ENCODE assay signal across 10 mouse cellular contexts in genomic region chr4:115074789-115075188, GRCm38 (mm10). TPM values are rescaled to one million over a fixed set of nuclear protein-coding genes. Genes with fewer than 3 reads are reported as not detected.
A peak's percentile ranks its signal among the peaks of the same experiment; 100 is the strongest.
DNase-seq lines count a peak whose midpoint lies in the region; ATAC-seq and TF ChIP-seq lines count a peak whose summit lies in the region.
"Had no signal": no experiment of that assay in that cellular context is flagged by ENCODE, and none has a peak within 500 bp of the region (broad histone marks: within the 10 kb centered on the region; RNA-seq: fewer than 3 reads in every experiment).

No protein-coding gene starts in this region.

- H3K4me3 ChIP-seq in heart, adult 2 months: no peak overlapping the region
- H3K4me3 ChIP-seq in kidney, adult 2 months (ENCODE audit: insufficient read depth, low read depth, low read length): no peak overlapping the region
- no peak overlapping the region for H3K4me3 ChIP-seq in neural tube, embryonic 13.5 days
- H3K4me3 ChIP-seq in macrophage (ENCODE audit: inconsistent target): no peak overlapping the region

- no peak for ATAC-seq in neural tube, embryonic 13.5 days (ENCODE audit: low read depth)

- H3K9ac ChIP-seq in heart, adult 2 months (ENCODE audit: low read depth, low read length): no peak overlapping the region
- H3K9ac ChIP-seq in neural tube, embryonic 13.5 days: no peak overlapping the region

- intact Hi-C loops in heart, adult 2 months (cut with DNase I): loop anchor here (2.0 kb wide), 1 partner anchor 16 kb away; no protein-coding TSS in a partner anchor

- no peaks in the 10 kb centered on the region for H3K27me3 ChIP-seq in heart, adult 2 months (ENCODE audit: control insufficient read depth, insufficient read depth, low read length)
- no peaks in the 10 kb centered on the region for H3K27me3 ChIP-seq in kidney, adult 2 months (replicated peaks; ENCODE audit: control insufficient read depth, insufficient read depth, low read length)
- H3K27me3 ChIP-seq in neural tube, embryonic 13.5 days: peaks cover 18% of the 10 kb centered on the region

- H3K79me2 ChIP-seq in heart, adult 2 months (replicated peaks; ENCODE audit: control insufficient read depth, insufficient read depth, low read length): no peaks in the 10 kb centered on the region
- H3K79me2 ChIP-seq in macrophage (ENCODE audit: inconsistent target): no peaks in the 10 kb centered on the region

- H3K27ac ChIP-seq in heart, adult 2 months: peak overlapping the region; percentile 78
- H3K27ac ChIP-seq in kidney, adult 2 months (ENCODE audit: insufficient read depth, low read depth, low read length): peak overlapping the region; percentile 26; the same call in 1 of the 2 replicates
- 0 out of 2 replicates have a peak overlapping the region, but pooled peaks have one; percentile 42 for H3K27ac ChIP-seq in neural tube, embryonic 13.5 days (replicated peaks)
- H3K27ac ChIP-seq in macrophage: peak overlapping the region; percentile 47

- no peak for DNase-seq in heart, adult 2 months
- DNase-seq in heart, postnatal 4 days: no peak
- no peak for DNase-seq in kidney, adult 2 months
- DNase-seq in kidney, postnatal 14 days: no peak
- DNase-seq in neural tube, embryonic 10.5 days (ENCODE audit: extremely low spot score, low spot score): no peak
- DNase-seq in adrenal gland, postnatal 10 days: no peak
- DNase-seq: cerebellum, adult 8-10 months had no signal

- no peak for TF ChIP-seq EP300 in heart, adult 2 months (IDR thresholded peaks at IDR 0.05; ENCODE audit: insufficient read depth, low read depth, low read length)

- no peak for TF ChIP-seq CTCF in heart, adult 2 months (IDR thresholded peaks at IDR 0.05)
- TF ChIP-seq CTCF in kidney, adult 2 months (conservative IDR thresholded peaks at IDR 0.05; ENCODE audit: insufficient read depth, insufficient read length, low read depth, low read length): no peak

- H3K36me3 ChIP-seq in heart, adult 2 months (ENCODE audit: control insufficient read depth, insufficient read depth, low read length): no peaks in the 10 kb centered on the region
- no peaks in the 10 kb centered on the region for H3K36me3 ChIP-seq in kidney, adult 2 months (ENCODE audit: control insufficient read depth, insufficient read depth, low read length)
- no peaks in the 10 kb centered on the region for H3K36me3 ChIP-seq in neural tube, embryonic 13.5 days
- no peaks in the 10 kb centered on the region for H3K36me3 ChIP-seq in macrophage (ENCODE audit: inconsistent target)

- H3K4me2 ChIP-seq in neural tube, embryonic 13.5 days: no peak overlapping the region

- H3K4me1 ChIP-seq in heart, adult 2 months (ENCODE audit: control insufficient read depth, insufficient read depth, low read length): peaks cover 23% of the 10 kb centered on the region
- peaks cover 4% of the 10 kb centered on the region; the same call in 1 of the 2 replicates for H3K4me1 ChIP-seq in kidney, adult 2 months (ENCODE audit: control insufficient read depth, insufficient read depth, low read length)
- H3K4me1 ChIP-seq in neural tube, embryonic 13.5 days (replicated peaks): peaks cover 16% of the 10 kb centered on the region

- no peak for TF ChIP-seq POLR2A in heart, adult 2 months (IDR thresholded peaks at IDR 0.05; ENCODE audit: insufficient read depth, low read depth, low read length)
- TF ChIP-seq POLR2A in kidney, adult 2 months (IDR thresholded peaks at IDR 0.05; ENCODE audit: low read depth, low read length): no peak

- H3K9me3 ChIP-seq in neural tube, embryonic 13.5 days: no peaks in the 10 kb centered on the region

- 77% methylated on average over 1 of the region's 1 CpGs for WGBS in heart, adult 2 months
- WGBS in kidney, adult 2 months: 98% methylated on average over 1 of the region's 1 CpGs
- WGBS in neural tube, embryonic 13.5 days: 83% methylated on average over 1 of the region's 1 CpGs
- WGBS in macrophage (ENCODE audit: missing documents): 100% methylated on average over 1 of the region's 1 CpGs

RNA-seq across cellular contexts. Expression of gene Pdzk1ip1, which starts 13.7 kb away (rescaled TPM):
- under 1 TPM; 0.70 to 0.86 TPM for total RNA-seq in heart, adult 2 months (2021)
- 1.9 and 3.9 TPM in 2 replicates for polyA plus RNA-seq in heart, adult 2 months (2012; rRNA removed)
- total RNA-seq in heart, postnatal 4 days (2021): under 1 TPM; 0.72 to 0.93 TPM
- 3,641 and 4,008 TPM in 2 replicates for polyA plus RNA-seq in kidney, adult 2 months (2012; rRNA removed)
- polyA plus RNA-seq in neural tube, embryonic 13.5 days (2015; fragmentation: Nextera tagmentation; extraction: Ambion mirVana): 5.7 and 5.8 TPM in 2 replicates
- 100 to 1,000 TPM in 1 of 26 experiments, 10 to 100 TPM in 6, 1 to 10 TPM in 18, not detected in 1; 1.8 to 110 (median 6.1) TPM for total RNA-seq in macrophage (2018; cell fraction: chromatin; rRNA removed)
- 100 to 1,000 TPM in 9 of 26 experiments, 10 to 100 TPM in 17; 35.2 to 171 (median 71.0) TPM for total RNA-seq in macrophage (2018; cell fraction: cytosol; rRNA removed)
- total RNA-seq in macrophage (2018; cell fraction: nucleus; rRNA removed): 100 to 1,000 TPM in 1 of 26 experiments, 10 to 100 TPM in 25; 16.5 to 130 (median 27.7) TPM
- polyA plus RNA-seq in macrophage (2018): 24.4 to 124 TPM (median 41.0 TPM) in 3 replicates
- 1 to 10 TPM in 1 of 2 experiments, under 1 TPM in 1; 0.99 to 1.9 TPM for total RNA-seq in adrenal gland, postnatal 10 days (2021)

RNA-seq across cellular contexts. Expression of gene Tal1, which starts 18.6 kb away (rescaled TPM):
- total RNA-seq in heart, adult 2 months (2021): 1 to 10 TPM; 3.1 to 3.3 TPM
- 2.9 and 4.9 TPM in 2 replicates for polyA plus RNA-seq in heart, adult 2 months (2012; rRNA removed)
- total RNA-seq in heart, postnatal 4 days (2021): 1 to 10 TPM; 5.5 to 7.0 TPM
- 1.7 and 1.8 TPM in 2 replicates for polyA plus RNA-seq in kidney, adult 2 months (2012; rRNA removed)
- 1.9 and 2.0 TPM in 2 replicates for polyA plus RNA-seq in neural tube, embryonic 13.5 days (2015; fragmentation: Nextera tagmentation; extraction: Ambion mirVana)
- total RNA-seq in macrophage (2018; cell fraction: chromatin; rRNA removed): 10 to 100 TPM in 16 of 26 experiments, 1 to 10 TPM in 10; 3.0 to 32.6 (median 10.5) TPM
- total RNA-seq in macrophage (2018; cell fraction: cytosol; rRNA removed): 10 to 100 TPM in 1 of 26 experiments, 1 to 10 TPM in 25; 3.0 to 13.7 (median 5.2) TPM
- 10 to 100 TPM in 13 of 26 experiments, 1 to 10 TPM in 13; 3.2 to 34.5 (median 10.0) TPM for total RNA-seq in macrophage (2018; cell fraction: nucleus; rRNA removed)
- polyA plus RNA-seq in macrophage (2018): 3.6 to 11.5 TPM (median 5.3 TPM) in 3 replicates
- total RNA-seq in adrenal gland, postnatal 10 days (2021): 1 to 10 TPM; 5.4 to 7.7 TPM

RNA-seq across cellular contexts. Expression of gene Cyp4x1, which starts 59.3 kb away (rescaled TPM):
- not detected for total RNA-seq in heart, adult 2 months (2021)
- polyA plus RNA-seq in heart, adult 2 months (2012; rRNA removed): 0.03 TPM in 1 of 2 replicates, not detected in the other
- total RNA-seq in heart, postnatal 4 days (2021): not detected
- 0.04 and 0.06 TPM in 2 replicates for polyA plus RNA-seq in kidney, adult 2 months (2012; rRNA removed)
- polyA plus RNA-seq in neural tube, embryonic 13.5 days (2015; fragmentation: Nextera tagmentation; extraction: Ambion mirVana): 5.5 and 7.1 TPM in 2 replicates
- not detected for total RNA-seq in macrophage (2018; cell fraction: chromatin; rRNA removed)
- total RNA-seq in macrophage (2018; cell fraction: cytosol; rRNA removed): not detected
- total RNA-seq in macrophage (2018; cell fraction: nucleus; rRNA removed): not detected
- not detected in 3 replicates for polyA plus RNA-seq in macrophage (2018)
- under 1 TPM; 0.18 to 0.39 TPM for total RNA-seq in adrenal gland, postnatal 10 days (2021)
- total RNA-seq: megakaryocyte-erythroid progenitor cell, adult 5-6 weeks had no signal

Comparison
In these comparisons a context has a peak if more than half of its experiments do, and no peak if none do; other contexts are left out.
1. H3K27ac ChIP-seq: peak in every context shown above with its lines; median percentile 78 in heart, adult 2 months; 47 in macrophage; 42 in neural tube, embryonic 13.5 days; 26 in kidney, adult 2 months.
2. RNA of gene Pdzk1ip1, which starts 13.7 kb away (polyA plus RNA-seq): 3,641 to 4,008 TPM in kidney, adult 2 months; 24.4 to 124 TPM in macrophage, 5.7 to 5.8 TPM in neural tube, embryonic 13.5 days and 1.9 to 3.9 TPM in heart, adult 2 months; every median in the first group is over 10 times any median in the second.